Mouse (Mus musculus) liver, embryonic 12.5 days (tissue): Measurements from ENCODE around the gene Ano10. TPM values are rescaled to one million over a fixed set of nuclear protein-coding genes. Genes with fewer than 3 reads are reported as not detected.

Source experiments
- ATAC-seq: fragments of 200-750 bp; cut with Nextera tagmentation; 2 replicates; pipeline ENCODE4 v1.8.0; 2017; ENCODE audit warnings: moderate number of reproducible peaks, mild to moderate bottlenecking, moderate library complexity
- H3K27ac ChIP-seq: fragments of 300-500 bp; sonication (generic); 2 replicates; pipeline ENCODE4 v1.5.1; 2016; ENCODE audit warnings: mild to moderate bottlenecking
- H3K27me3 ChIP-seq: fragments of 300-500 bp; sonication (generic); replicated peaks from 2 replicates; pipeline ENCODE4 v1.6.1; 2016; ENCODE audit warnings: mild to moderate bottlenecking, moderate library complexity
- H3K36me3 ChIP-seq: fragments of 300-500 bp; sonication (generic); 2 replicates; pipeline ENCODE4 v1.6.1; 2016; ENCODE audit warnings: mild to moderate bottlenecking, moderate library complexity
- H3K4me1 ChIP-seq: fragments of 300-500 bp; sonication (generic); 2 replicates; pipeline ENCODE4 v1.6.1; 2016
- H3K4me2 ChIP-seq: fragments of 300-500 bp; sonication (generic); 2 replicates; pipeline ENCODE4 v1.6.1; 2016; ENCODE audit warnings: mild to moderate bottlenecking, moderate library complexity
- H3K4me3 ChIP-seq: fragments of 300-500 bp; sonication (generic); 2 replicates; pipeline ENCODE4 v1.5.1; 2016; ENCODE audit warnings: mild to moderate bottlenecking, moderate library complexity
- H3K9ac ChIP-seq: fragments of 300-500 bp; sonication (generic); 2 replicates; pipeline ENCODE4 v1.6.1; 2016; ENCODE audit warnings: mild to moderate bottlenecking, moderate library complexity
- H3K9me3 ChIP-seq: fragments of 300-500 bp; sonication (generic); replicated peaks from 2 replicates; pipeline ENCODE4 v1.6.1; 2016; ENCODE audit warnings: mild to moderate bottlenecking, moderate library complexity
- WGBS: fragments of 180-500 bp; shearing (Covaris S2); methylation state at CpG from one replicate; pipeline ENCODE4 v1.1.7; 2016; ENCODE audit not compliant: insufficient replicate concordance; 5-methylcytosine and 5-hydroxymethylcytosine counted together
- polyA plus RNA-seq: library from polyadenylated mRNA; unstranded; fragments of >200 nt; fragmentation: Nextera tagmentation; extraction: Ambion mirVana; gene quantifications from 2 replicates; pipeline ENCODE4 v1.2.1, GENCODE M21; 2016

Ano10 gene
- polyA plus RNA-seq = 10.9 and 11.2 TPM in 2 replicates

DNA sequence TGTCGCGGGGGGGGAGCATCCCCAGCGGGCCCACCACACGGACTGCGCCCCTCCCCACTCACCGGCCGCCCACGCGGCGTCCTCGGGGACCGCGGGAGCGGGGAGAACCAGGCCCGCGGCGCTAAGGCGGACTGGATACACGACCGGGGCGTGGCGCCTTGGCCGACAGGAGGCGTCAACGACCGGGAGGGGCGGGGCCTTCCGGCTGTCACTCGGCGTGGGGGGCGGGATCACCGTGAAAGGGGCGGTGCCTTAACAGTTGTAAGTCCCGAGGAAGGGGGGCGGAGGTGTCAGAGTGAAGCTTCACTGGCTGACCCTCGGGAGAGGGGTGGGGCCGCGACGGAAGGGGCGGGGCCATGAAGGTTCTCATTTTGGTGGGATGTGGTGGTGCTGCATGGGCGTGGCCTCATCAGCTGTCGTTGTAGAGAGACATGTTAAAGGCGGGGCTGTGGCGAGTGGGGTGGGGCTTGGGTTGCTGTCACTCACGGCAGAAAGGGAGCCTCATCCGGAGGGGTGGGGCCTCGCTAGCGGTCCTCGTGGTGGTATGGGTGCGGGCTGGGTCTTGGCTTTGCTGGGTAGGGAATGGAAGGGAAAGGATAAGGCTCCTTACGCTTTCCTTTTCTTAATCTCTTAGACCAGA, at the start of gene Ano10:
Gene Ano10 (minus strand): TSS at position 182 of the 640 bp plus-strand sequence.
- under 1% methylated on average over 51 of the region's 51 CpGs for WGBS
- peak within 1 kb of the TSS; percentile 72 for H3K9ac ChIP-seq
- H3K9me3 ChIP-seq = no peaks in the 10 kb centered on the region
- peak; percentile 95 for ATAC-seq
- H3K27me3 ChIP-seq = peaks cover 15% of the 10 kb centered on the region
- peak within 1 kb of the TSS; percentile 67 for H3K4me3 ChIP-seq
- peaks cover 26% of the 10 kb centered on the region for H3K4me1 ChIP-seq
- H3K27ac ChIP-seq = peak within 1 kb of the TSS; percentile 36; the same call in 1 of the 2 replicates
- H3K36me3 ChIP-seq = no peaks in the 10 kb centered on the region
- peak within 1 kb of the TSS; percentile 91 for H3K4me2 ChIP-seq

DNA sequence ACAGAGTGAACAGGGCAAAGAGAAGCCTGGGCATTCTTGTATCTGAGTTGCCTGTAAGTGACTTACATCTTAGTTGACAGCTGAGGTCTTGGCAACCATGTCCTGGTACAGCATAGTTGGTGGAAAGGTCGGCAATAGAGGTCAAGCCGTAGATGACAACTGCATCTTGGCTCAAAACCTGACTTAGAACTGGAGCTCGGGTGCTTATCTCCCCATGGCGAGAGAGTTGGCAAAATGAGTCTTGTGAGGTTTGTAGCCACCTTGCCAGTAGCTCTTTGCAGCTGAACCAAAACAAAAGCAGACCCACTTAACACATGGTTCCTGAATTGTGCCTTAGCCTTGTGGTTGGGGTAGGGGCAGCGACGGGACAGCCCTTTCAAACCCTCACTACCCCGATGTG, 49.2 kb upstream of the Ano10 start:
- no peaks in the 10 kb centered on the region for H3K36me3 ChIP-seq
- no peak overlapping the region for H3K27ac ChIP-seq
- peaks cover 25% of the 10 kb centered on the region for H3K4me1 ChIP-seq
- no peak overlapping the region for H3K9ac ChIP-seq
- no peak for ATAC-seq
- H3K9me3 ChIP-seq = no peaks in the 10 kb centered on the region
- no peaks in the 10 kb centered on the region for H3K27me3 ChIP-seq
- 54% methylated on average over 7 of the region's 7 CpGs for WGBS
- H3K4me3 ChIP-seq = no peak overlapping the region
- H3K4me2 ChIP-seq = no peak overlapping the region

DNA sequence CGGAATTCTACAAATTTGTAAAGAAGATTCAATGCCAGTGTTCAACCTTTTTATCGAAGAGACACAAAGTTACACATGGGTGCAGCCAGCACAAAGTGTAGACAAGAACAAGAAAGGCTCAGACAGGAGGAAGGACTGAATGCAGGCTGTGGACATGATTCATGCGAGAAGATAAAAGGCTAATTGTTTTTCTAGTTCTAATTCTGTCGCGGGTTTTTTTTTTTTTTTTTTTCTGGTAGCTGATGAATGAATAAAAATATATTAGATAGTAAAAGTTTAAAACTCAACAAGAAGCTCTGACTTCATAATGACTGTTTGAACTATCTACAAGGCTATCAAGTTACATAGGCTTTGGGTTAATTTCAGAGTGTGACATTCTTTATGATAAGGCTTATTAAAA, 45.7 kb upstream of the Ano10 start:
- no peak overlapping the region for H3K4me2 ChIP-seq
- H3K4me1 ChIP-seq = peaks cover 9% of the 10 kb centered on the region
- no peak overlapping the region for H3K4me3 ChIP-seq
- whole genome bisulfite sequencing = 61% methylated on average over 5 of the region's 5 CpGs
- H3K9me3 ChIP-seq = no peaks in the 10 kb centered on the region
- ATAC-seq = no peak
- H3K9ac ChIP-seq = no peak overlapping the region
- no peak overlapping the region for H3K27ac ChIP-seq
- no peaks in the 10 kb centered on the region for H3K36me3 ChIP-seq
- 0 out of 2 replicates have a peak, but pooled peaks cover 6% of the 10 kb centered on the region for H3K27me3 ChIP-seq

DNA sequence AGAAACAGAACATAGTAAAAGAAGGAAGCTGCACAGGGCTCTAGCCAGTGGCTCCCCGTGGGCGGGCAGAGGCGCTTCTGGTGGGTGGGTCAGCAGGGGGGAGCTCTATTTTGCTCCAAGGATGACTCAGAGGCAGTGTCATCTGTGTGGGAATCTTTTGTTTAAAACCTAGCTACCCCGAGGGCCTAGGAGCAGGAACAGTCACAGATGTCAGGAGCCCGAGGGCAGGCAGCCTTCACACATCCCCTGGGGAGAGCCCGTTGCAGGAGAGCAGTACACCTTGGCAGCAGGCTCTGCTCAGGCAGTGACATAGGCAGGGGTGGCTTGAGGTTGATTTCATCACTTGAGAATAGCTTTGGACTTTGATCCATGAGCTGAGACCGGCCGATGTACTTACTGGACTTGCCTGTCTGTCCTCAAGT, 43.3 kb upstream of the Ano10 start:
- Histone ChIP-seq H3K4me2 (no peak overlapping the region), H3K27ac (no peak overlapping the region), H3K9ac (no peak overlapping the region), H3K27me3 (0 out of 2 replicates have a peak, but pooled peaks cover 6% of the 10 kb centered on the region), H3K9me3 (no peaks in the 10 kb centered on the region), H3K4me3 (no peak overlapping the region), H3K36me3 (no peaks in the 10 kb centered on the region), H3K4me1 (no peaks in the 10 kb centered on the region)
- 33% methylated on average over 8 of the region's 8 CpGs for WGBS
- ATAC-seq = no peak

DNA sequence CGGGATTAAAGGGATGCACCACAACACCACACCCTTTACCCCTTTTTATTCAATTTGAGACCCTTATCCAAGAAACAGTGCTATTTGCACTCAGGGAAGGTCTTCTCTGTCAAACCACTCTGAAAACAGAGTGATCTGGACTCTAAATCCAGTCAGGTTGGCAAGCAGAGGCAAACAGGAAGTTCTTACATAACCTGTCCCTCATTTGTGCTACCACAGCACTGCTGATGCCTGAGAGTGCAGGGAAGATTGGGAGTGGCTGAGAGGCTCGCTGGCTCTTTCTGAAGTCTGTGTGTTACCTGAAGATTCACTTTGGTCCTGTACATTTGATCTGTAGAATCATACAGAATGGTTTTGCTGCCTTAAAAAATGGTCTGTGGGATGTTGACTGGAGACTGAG, 42.5 kb upstream of the Ano10 start:
- no peak for ATAC-seq
- H3K4me3 ChIP-seq = no peak overlapping the region
- H3K27me3 ChIP-seq = 0 out of 2 replicates have a peak, but pooled peaks cover 6% of the 10 kb centered on the region
- no peaks in the 10 kb centered on the region for H3K9me3 ChIP-seq
- H3K36me3 ChIP-seq = no peaks in the 10 kb centered on the region
- WGBS = 51% methylated on average over 2 of the region's 2 CpGs
- H3K9ac ChIP-seq = no peak overlapping the region
- no peaks in the 10 kb centered on the region for H3K4me1 ChIP-seq
- no peak overlapping the region for H3K27ac ChIP-seq
- H3K4me2 ChIP-seq = no peak overlapping the region

DNA sequence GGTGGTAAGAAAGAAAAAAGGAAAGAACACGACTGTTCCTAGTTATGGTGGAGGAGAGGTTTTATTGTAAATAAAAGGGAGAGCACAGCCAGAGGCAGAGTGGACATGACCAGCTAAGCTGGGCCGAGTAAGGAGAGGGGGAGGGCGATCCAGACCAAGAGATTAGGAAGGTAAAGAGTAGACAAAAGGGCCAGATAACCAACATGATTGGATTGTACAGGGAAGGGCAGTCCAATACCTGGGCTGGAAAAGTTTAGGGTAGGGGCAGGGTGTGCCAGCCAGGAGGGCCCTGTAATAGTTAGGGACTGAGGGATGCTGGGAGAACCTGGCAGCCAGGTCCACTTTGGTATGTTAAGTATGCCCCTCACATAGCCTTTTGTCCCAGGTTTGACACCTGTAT, 34.0 kb upstream of the Ano10 start:
- 53% methylated on average over 3 of the region's 3 CpGs for WGBS
- Histone ChIP-seq H3K4me3 (no peak overlapping the region), H3K36me3 (no peaks in the 10 kb centered on the region), H3K9ac (no peak overlapping the region), H3K4me1 (no peaks in the 10 kb centered on the region), H3K27ac (no peak overlapping the region), H3K4me2 (no peak overlapping the region), H3K9me3 (no peaks in the 10 kb centered on the region), H3K27me3 (no peaks in the 10 kb centered on the region)
- no peak for ATAC-seq

DNA sequence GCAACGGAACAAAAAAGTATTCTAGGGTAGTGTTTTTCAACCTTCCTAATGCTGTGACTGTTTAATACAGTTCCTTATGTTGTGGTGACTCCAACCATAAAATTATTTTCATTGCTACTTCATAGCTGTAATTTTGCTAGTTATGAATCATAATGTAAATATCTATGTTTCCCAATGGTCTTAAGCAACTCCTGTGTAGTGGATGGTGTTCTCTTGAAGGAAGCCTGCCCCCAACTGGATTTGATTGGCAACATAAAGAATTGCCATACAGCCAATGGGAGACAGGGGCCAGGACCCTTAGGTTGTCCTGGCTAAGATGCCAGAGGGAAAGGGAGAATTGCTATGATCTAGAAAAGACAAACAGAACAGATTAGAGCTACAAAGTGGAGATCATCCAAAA, 31.8 kb upstream of the Ano10 start:
- 72% methylated on average over 1 of the region's 1 CpGs for WGBS
- Histone ChIP-seq H3K27ac (no peak overlapping the region), H3K27me3 (no peaks in the 10 kb centered on the region), H3K4me3 (no peak overlapping the region), H3K36me3 (no peaks in the 10 kb centered on the region), H3K4me1 (no peaks in the 10 kb centered on the region), H3K9ac (no peak overlapping the region), H3K4me2 (no peak overlapping the region), H3K9me3 (no peaks in the 10 kb centered on the region)
- no peak for ATAC-seq

DNA sequence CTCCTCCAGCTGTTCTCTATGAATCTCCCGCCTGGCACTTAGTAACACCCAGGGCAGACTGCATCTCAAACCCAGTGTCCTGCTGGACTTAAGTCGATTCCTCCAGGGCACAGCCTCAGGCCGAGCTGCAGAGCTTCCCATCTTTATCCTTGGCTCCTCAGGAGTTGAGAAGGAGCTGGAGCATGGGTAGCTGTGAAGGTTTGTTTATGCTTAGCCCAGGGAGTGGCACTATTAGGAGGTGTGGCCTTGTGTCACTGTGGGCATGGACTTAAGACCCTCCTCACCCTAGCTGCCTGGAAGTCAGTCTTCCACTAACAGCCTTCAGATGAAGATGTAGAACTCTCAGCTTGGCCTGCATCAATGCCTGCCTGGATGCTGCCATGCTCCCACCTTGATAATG, 28.1 kb upstream of the Ano10 start:
- Histone ChIP-seq H3K4me3 (no peak overlapping the region), H3K4me1 (no peaks in the 10 kb centered on the region), H3K4me2 (no peak overlapping the region), H3K27ac (no peak overlapping the region), H3K36me3 (no peaks in the 10 kb centered on the region), H3K27me3 (no peaks in the 10 kb centered on the region; the same call in 1 of the 2 replicates), H3K9me3 (no peaks in the 10 kb centered on the region), H3K9ac (no peak overlapping the region)
- 52% methylated on average over 3 of the region's 3 CpGs for WGBS
- no peak for ATAC-seq

DNA sequence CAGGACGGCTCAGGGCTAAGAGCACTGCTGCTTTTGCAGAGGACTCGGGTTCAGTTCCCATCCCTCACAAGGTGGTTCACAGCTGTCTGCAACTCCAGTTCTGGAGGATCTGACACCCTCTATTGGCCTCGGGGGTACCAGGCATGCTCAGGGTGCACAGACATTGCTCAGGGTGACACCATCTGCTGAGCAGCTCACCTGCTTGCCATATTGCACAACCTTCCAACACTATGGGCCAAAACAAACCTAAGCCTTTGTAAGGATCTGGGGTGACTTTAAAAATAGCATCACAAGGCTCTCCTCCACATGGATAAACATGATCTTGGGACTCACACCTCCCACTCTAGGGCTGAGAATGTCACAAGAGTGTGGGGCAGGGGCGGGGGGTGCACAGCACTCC, 26.4 kb upstream of the Ano10 start:
- H3K4me1 ChIP-seq = no peaks in the 10 kb centered on the region
- H3K9ac ChIP-seq = no peak overlapping the region
- 72% methylated on average over 4 of the region's 4 CpGs for WGBS
- H3K27me3 ChIP-seq = no peaks in the 10 kb centered on the region; the same call in 1 of the 2 replicates
- H3K9me3 ChIP-seq = no peaks in the 10 kb centered on the region
- H3K4me3 ChIP-seq = no peak overlapping the region
- no peak for ATAC-seq
- no peaks in the 10 kb centered on the region for H3K36me3 ChIP-seq
- H3K27ac ChIP-seq = no peak overlapping the region
- no peak overlapping the region for H3K4me2 ChIP-seq

DNA sequence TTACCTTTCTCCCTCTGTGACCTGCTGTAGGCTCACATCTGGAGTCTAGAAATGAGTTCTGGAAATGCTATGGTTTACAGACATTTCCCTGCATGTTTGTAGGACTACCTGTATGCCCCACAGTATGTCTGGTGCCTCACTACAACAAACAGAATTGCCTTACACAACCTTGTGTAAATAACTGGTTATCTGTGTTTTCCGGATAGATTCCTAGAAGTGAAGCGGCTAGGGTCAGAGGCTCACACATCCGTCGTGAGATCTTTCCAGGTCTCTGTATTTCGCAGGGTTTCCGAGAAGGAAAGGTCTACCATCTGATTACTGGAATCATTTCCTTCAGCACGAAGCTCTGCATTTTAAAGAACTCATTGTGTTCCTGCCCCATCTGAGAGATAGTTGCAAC, 22.3 kb upstream of the Ano10 start:
- Histone ChIP-seq H3K36me3 (no peaks in the 10 kb centered on the region), H3K27ac (no peak overlapping the region), H3K4me2 (no peak overlapping the region), H3K27me3 (no peaks in the 10 kb centered on the region; the same call in none of the 2 replicates), H3K4me1 (peaks cover 16% of the 10 kb centered on the region), H3K4me3 (no peak overlapping the region), H3K9me3 (no peaks in the 10 kb centered on the region), H3K9ac (no peak overlapping the region)
- 63% methylated on average over 7 of the region's 7 CpGs for WGBS
- no peak for ATAC-seq

DNA sequence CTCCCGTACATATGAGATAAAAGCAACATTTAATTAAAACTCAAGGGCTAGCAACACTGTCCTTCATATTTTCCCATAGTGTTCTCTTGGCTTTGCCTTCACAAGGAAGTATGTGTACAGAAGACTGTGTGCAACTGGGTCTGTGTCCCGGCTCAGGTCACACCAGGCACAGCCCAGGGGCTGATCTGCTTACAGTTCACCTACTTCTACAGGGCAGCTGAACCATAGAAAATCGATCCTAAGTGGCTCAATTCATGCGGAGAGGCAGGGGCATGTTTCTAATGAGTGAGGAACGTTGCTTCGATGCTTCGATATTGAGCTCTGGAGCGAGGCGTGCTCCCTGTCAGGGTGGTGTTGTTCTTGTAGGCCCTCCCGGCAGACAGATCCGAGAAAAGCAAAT, 21.3 kb upstream of the Ano10 start:
- Histone ChIP-seq H3K9me3 (no peaks in the 10 kb centered on the region), H3K4me3 (no peak overlapping the region), H3K36me3 (no peaks in the 10 kb centered on the region), H3K4me1 (peaks cover 26% of the 10 kb centered on the region), H3K9ac (no peak overlapping the region), H3K4me2 (no peak overlapping the region), H3K27ac (no peak overlapping the region), H3K27me3 (no peaks in the 10 kb centered on the region; the same call in none of the 2 replicates)
- no peak for ATAC-seq
- 77% methylated on average over 11 of the region's 11 CpGs for WGBS

DNA sequence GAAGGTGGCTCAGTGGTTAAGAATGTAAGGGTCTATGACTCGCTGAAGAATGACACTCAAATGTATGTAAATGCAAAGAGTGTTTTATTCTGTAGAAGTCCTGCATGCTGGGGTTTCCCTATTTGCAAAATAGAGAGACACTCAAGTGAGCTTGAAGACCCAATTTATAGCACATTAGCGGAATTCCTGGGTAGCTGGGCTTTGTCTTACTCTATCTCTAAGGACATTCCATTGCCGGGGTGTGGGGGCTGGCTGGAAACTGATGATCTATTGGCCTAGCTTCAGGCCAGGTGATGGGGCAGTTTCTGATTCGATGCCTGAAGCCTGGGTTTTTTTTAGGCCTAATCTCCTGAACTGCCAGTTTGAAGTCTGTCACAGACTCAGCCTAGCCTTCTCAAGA, 20.7 kb upstream of the Ano10 start:
- WGBS = 48% methylated on average over 4 of the region's 4 CpGs
- H3K4me3 ChIP-seq = no peak overlapping the region

DNA sequence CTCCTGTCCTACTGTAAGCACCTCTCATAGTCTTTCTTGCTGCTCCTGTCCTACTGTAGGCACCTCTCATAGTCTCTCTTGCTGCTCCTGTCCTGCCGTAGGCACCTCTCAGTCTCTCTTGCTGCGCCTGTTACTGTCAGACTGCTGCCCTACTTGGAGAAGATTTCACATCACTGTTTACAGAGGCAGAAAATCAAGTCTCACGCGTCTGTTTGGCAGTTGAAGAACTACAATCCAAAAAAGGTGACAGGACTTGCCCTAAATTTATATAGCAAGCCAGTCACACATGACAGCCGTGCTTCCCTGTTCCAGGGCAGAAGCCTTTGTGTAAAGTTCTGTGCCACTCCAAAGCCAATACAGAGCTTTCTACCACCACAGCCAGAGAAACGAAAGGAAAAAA, 20.2 kb upstream of the Ano10 start:
- 75% methylated on average over 6 of the region's 6 CpGs for WGBS
- Histone ChIP-seq H3K4me2 (no peak overlapping the region), H3K36me3 (no peaks in the 10 kb centered on the region), H3K27me3 (no peaks in the 10 kb centered on the region; the same call in none of the 2 replicates), H3K9ac (no peak overlapping the region), H3K27ac (no peak overlapping the region), H3K4me3 (no peak overlapping the region), H3K4me1 (peaks cover 36% of the 10 kb centered on the region), H3K9me3 (no peaks in the 10 kb centered on the region)
- no peak for ATAC-seq

More for the DNA sequence above, 20.7 kb upstream of the Ano10 start:
- ATAC-seq = no peak
- no peak overlapping the region for H3K27ac ChIP-seq
- H3K9ac ChIP-seq = no peak overlapping the region
- H3K27me3 ChIP-seq = no peaks in the 10 kb centered on the region; the same call in none of the 2 replicates
- no peak overlapping the region for H3K4me2 ChIP-seq
- H3K4me1 ChIP-seq = peaks cover 31% of the 10 kb centered on the region
- no peaks in the 10 kb centered on the region for H3K36me3 ChIP-seq
- H3K9me3 ChIP-seq = no peaks in the 10 kb centered on the region
